Mouse (Mus musculus) central nervous system, embryonic 11.5 days (tissue): ENCODE results near the gene Ric8b. TPM values are rescaled to one million over a fixed set of nuclear protein-coding genes. Genes with fewer than 3 reads are reported as not detected.

ENCODE experiments used
- polyA plus RNA-seq: library from polyadenylated mRNA; depleted of rRNA; stranded (reverse); fragments of >200 nt; gene quantifications from 2 replicates; pipeline ENCODE4 v1.2.3, GENCODE M21; 2012; rRNA removed

Ric8b gene
- polyA plus RNA-seq: 23.1 and 33.3 TPM in 2 replicates

GRCm38 (mm10) chr10:84916810-84917730, at the start of gene Ric8b:
Ric8b (plus strand) TSS chr10:84917616.

Other genes with a start within 250 kb of the Ric8b start
- 29.6 and 35.3 TPM in 2 replicates for gene Rfx4, start 161.6 kb upstream of the Ric8b start, polyA plus RNA-seq
- gene Fhl4, start 184.9 kb downstream of the Ric8b start, polyA plus RNA-seq: 0.36 and 1.1 TPM in 2 replicates
- gene Tmem263, start 185.0 kb downstream of the Ric8b start, polyA plus RNA-seq: 20.9 and 25.1 TPM in 2 replicates
- 26.7 and 31.9 TPM in 2 replicates for gene Mterf2, start 210.4 kb downstream of the Ric8b start, polyA plus RNA-seq